Comparison of ENCODE assay signal across 8 mouse cellular contexts in the genomic region with DNA sequence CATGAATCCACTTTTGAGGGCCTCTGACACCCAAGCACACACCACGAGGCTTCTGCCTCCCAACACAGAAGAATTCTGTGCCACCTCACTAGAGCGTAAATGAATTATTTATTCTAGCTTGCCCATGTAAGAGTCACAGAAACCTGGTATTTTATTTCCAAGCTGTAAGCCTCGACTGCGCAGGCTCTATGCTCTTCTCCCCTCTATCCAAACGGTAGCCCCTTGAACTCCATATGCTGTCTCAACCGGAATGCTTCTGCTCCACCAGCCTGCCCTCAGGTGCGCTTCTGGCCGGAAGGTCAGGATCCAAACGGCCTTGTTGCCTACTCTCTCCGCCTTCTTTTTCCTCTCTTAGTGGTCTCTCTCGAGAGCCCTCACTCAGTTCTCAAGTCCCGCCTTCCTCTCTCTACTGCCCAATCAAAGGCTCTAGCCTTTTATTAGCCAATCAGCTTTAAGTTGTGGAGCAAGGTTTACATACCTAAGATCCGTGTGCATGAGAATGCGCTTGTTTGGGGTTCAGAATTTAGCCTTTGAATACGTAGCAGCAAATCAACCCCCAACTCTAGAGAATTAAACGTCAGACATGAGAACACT. TPM values are rescaled to one million over a fixed set of nuclear protein-coding genes. Genes with fewer than 3 reads are reported as not detected.
A peak's percentile ranks its signal among the peaks of the same experiment; 100 is the strongest.
DNase-seq lines count a peak whose midpoint lies in the region.

No protein-coding gene starts in this region.

- peak; percentile 95 for DNase-seq in R1 (ENCODE audit: low read depth, low spot score)
- DNase-seq in embryo, embryonic 11 days, result peak; percentile 64
- peak; percentile 64 for DNase-seq in heart, postnatal 4 days
- DNase-seq in kidney, postnatal 4 days, result peak; percentile 53 to 72
- DNase-seq in midbrain, embryonic 10.5 days (ENCODE audit: low spot score), result peak; percentile 42
- DNase-seq in thymus, postnatal 10 days (ENCODE audit: low spot score in 2 of 2), result peak; percentile 43 to 51
- no peak for DNase-seq in right cerebral cortex, adult 18-20 months
- no peak for DNase-seq in frontal cortex, postnatal 14 days (ENCODE audit: low spot score in 2 of 2)

- peak overlapping the region; percentile 42 for H3K4me3 ChIP-seq in midbrain, embryonic 10.5 days

- peaks cover 12% of the 10 kb centered on the region for H3K4me1 ChIP-seq in midbrain, embryonic 10.5 days

- no peaks in the 10 kb centered on the region for H3K9me3 ChIP-seq in midbrain, embryonic 10.5 days (replicated peaks)

- 26% methylated on average over 16 of the region's 16 CpGs for WGBS in midbrain, embryonic 10.5 days

- H3K27ac ChIP-seq in midbrain, embryonic 10.5 days (replicated peaks), result no peak overlapping the region

- H3K27me3 ChIP-seq in midbrain, embryonic 10.5 days (ENCODE audit: low read depth, poor library complexity, severe bottlenecking), result no peaks in the 10 kb centered on the region

- H3K36me3 ChIP-seq in midbrain, embryonic 10.5 days, result peaks cover 88% of the 10 kb centered on the region

RNA-seq across cellular contexts. Expression of a gene that starts 36.5 kb away (rescaled TPM):
- total RNA-seq in heart, postnatal 4 days (2021), result 10 to 100 TPM; 10.2 to 11.3 TPM
- 22.3 and 24.3 TPM in 2 replicates for polyA plus RNA-seq in midbrain, embryonic 10.5 days (2016; fragmentation: Nextera tagmentation; extraction: Ambion mirVana)

Comparison
In these comparisons a context has a peak if more than half of its experiments do, and no peak if none do; other contexts are left out.
1. DNase-seq: peak in R1 (single experiment), embryo, embryonic 11 days (single experiment), heart, postnatal 4 days (single experiment), kidney, postnatal 4 days (2 of 2), midbrain, embryonic 10.5 days (single experiment) and thymus, postnatal 10 days (2 of 2); none in right cerebral cortex, adult 18-20 months (single experiment) and frontal cortex, postnatal 14 days (0 of 2).